Mouse (Mus musculus) testis, postnatal 10 days (tissue): ENCODE results near the gene Lca5.

Source experiments
- DNase-seq: peaks from one replicate; pipeline ENCODE4 v3.0.0; 2021; ENCODE audit warnings: low spot score

Gene Lca5

GRCm38 (mm10) chr9:83440392-83441357 lies at the start of gene Lca5:
Gene Lca5, minus strand, starts transcription at chr9:83441127.
- DNase-seq = peak; percentile 92

- no peak for DNase-seq
Observed at GRCm38 (mm10) chr9:83488491-83489210, 47.7 kb upstream of the Lca5 start.

GRCm38 (mm10) chr9:83487771-83488470 lies 47.0 kb upstream of the Lca5 start:
- no peak for DNase-seq

- peak; percentile 43 for DNase-seq
Observed at GRCm38 (mm10) chr9:83485966-83486365, 45.0 kb upstream of the Lca5 start.

GRCm38 (mm10) chr9:83485357-83485756 lies 44.4 kb upstream of the Lca5 start:
- DNase-seq = no peak

GRCm38 (mm10) chr9:83483419-83483818 lies 42.5 kb upstream of the Lca5 start:
- DNase-seq = no peak

- no peak for DNase-seq
Observed at GRCm38 (mm10) chr9:83482176-83482949, 41.4 kb upstream of the Lca5 start.

- DNase-seq = no peak
Observed at GRCm38 (mm10) chr9:83469871-83470270, 28.9 kb upstream of the Lca5 start.

- peak; percentile 60 for DNase-seq
Observed at GRCm38 (mm10) chr9:83447771-83448170, 6.8 kb upstream of the Lca5 start.

GRCm38 (mm10) chr9:83447176-83447575 lies 6.2 kb upstream of the Lca5 start:
- DNase-seq = no peak

GRCm38 (mm10) chr9:83437621-83438020 lies 3.3 kb downstream of the Lca5 start:
- no peak for DNase-seq

GRCm38 (mm10) chr9:83434489-83434888 lies 6.4 kb downstream of the Lca5 start:
- DNase-seq = no peak

- peak; percentile 54 for DNase-seq
Observed at GRCm38 (mm10) chr9:83433661-83434060, 7.3 kb downstream of the Lca5 start.

- no peak for DNase-seq
Observed at GRCm38 (mm10) chr9:83427926-83428325, 13.0 kb downstream of the Lca5 start.

- no peak for DNase-seq
Observed at GRCm38 (mm10) chr9:83418965-83419364, 22.0 kb downstream of the Lca5 start.

GRCm38 (mm10) chr9:83413046-83413445 lies 27.9 kb downstream of the Lca5 start:
- DNase-seq = peak; percentile 54

GRCm38 (mm10) chr9:83405150-83405549 lies 35.8 kb downstream of the Lca5 start:
- DNase-seq = no peak

GRCm38 (mm10) chr9:83400783-83401182 lies 40.1 kb downstream of the Lca5 start:
- no peak for DNase-seq

- DNase-seq = no peak
Observed at GRCm38 (mm10) chr9:83399414-83399813, 41.5 kb downstream of the Lca5 start.

- DNase-seq = no peak
Observed at GRCm38 (mm10) chr9:83398260-83398659, 42.7 kb downstream of the Lca5 start.

GRCm38 (mm10) chr9:83395456-83395855 lies 45.5 kb downstream of the Lca5 start:
- no peak for DNase-seq

- DNase-seq = no peak
Observed at GRCm38 (mm10) chr9:83391996-83392395, 48.9 kb downstream of the Lca5 start.
